Mouse (Mus musculus): ENCODE results near the gene Kbtbd12.

Kbtbd12 gene

DNA sequence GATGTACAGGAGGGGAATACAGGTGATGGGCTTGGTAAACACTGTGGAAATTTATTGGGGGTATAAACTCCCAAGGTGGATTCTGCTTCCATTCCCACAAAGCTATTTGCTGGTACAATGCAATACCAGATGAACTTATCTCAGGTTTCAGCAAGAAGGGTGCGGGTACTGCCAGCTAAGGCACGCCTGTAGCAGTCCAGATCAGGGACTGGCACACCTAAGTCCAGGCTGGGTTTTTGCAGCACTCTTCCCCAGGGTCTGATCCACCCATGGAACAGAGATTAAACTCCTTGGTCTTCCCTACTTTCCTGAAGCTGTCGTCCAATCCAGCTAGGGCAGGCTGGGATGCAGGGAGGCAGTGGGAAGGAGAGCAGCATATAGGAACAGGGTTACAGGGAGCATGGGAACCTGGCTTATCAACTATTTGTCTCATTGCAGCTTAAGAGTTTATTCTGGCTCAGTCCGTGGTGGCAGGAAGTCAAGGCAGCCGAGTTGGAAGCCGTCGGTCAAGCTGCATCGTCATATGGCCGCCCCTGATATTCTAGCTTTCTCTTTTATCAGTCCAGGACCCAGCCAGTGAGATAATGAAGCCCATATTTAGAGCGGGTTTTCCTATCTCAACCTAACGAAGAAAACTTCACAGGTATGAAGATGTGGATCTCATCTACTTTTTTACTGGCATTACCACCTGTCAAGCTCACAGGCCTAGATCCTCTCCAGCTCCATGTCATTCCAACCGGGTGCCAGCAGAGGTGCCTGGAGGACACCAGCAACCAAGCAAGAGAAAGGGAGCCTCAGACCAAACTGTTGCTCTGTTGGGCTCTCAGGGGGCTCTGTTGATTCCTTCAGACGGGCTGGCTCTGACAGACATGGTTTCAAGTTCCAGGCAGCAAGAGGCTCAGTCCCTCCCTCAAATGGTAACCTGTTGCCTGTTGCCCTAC, 135.4 kb downstream of the Kbtbd12 start:
- ATAC-seq (ENCODE audit: low TSS enrichment): no peak

DNA sequence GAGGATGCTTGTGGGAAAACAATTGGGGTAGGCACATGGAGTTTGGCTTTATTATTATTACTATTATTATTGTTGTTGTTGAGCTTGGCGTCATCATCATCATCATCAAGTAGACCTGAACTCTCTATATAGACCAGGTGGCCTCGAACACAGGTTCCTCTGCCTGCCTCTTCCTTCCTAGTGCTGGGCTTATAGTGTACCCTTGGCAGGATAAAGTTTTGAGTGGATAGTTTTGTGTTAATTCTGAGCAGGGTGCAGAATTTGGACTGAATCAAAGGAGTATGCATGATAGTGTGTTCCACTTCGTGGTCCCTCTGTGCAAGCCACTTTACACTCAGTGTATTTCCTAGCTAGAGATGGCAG, 137.4 kb downstream of the Kbtbd12 start:
- no peak for ATAC-seq (ENCODE audit: low TSS enrichment)

DNA sequence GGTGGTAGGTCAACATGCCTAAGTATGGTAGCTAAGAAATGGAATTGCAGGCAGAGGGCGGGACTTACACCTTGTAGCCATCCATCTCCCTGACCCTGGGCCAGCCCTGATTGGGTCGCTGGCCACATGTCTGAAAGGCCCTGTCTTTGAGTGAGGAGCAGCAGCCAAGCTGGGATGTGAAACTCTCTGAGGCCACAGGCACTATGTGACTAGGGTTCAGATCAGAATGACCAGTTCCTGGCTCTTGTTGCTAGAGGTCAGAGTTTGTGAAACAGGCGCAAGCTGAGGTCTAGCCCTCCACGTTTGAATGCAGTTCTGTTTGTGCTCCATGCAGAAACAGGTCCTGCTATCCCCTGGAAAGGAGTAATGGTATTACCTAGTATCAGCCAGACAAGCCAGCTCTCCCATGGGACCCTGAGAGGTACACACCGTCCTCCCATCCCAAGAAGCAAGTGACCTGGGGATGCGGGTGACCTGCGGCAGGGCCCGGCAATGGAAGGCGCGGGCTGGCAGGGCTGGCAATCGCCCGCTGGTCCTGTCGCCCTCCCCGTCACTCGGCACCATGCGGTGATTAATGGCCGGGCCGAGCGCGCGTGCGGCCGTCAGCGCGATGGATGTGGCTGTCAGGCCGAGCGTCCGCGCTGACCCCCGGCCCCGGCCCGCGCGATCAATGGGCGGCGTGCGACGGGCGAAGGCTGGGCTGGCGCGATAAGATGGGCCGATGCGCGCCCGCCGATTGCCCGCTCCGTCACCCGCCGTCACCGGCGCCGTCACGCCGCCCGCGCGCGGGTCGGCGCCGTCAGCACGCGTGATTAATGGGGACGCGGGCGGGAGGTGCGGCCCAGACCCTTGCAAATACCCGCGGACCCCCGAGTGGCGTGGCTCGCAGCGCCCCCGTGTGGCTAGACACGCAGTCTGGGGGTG, 138.0 kb downstream of the Kbtbd12 start:
- peak; percentile 31 for ATAC-seq (ENCODE audit: low TSS enrichment)
